Mouse (Mus musculus) lung, postnatal 0 days (tissue): ENCODE results near the gene Calcoco2. TPM values are rescaled to one million over a fixed set of nuclear protein-coding genes. Genes with fewer than 3 reads are reported as not detected.
A peak's percentile ranks its signal among the peaks of the same experiment; 100 is the strongest.

ENCODE experiments used
- ATAC-seq: fragments of 200-750 bp; cut with Nextera tagmentation; 2 replicates; pipeline ENCODE4 v1.8.0; 2017; ENCODE audit warnings: moderate library complexity
- DNase-seq: peaks from one replicate; pipeline ENCODE4 v3.0.0-alpha.2; 2016; ENCODE audit warnings: low spot score
- H3K27ac ChIP-seq: fragments of 300-500 bp; sonication (generic); 2 replicates; pipeline ENCODE4 v1.5.1; 2014; ENCODE audit warnings: antibody characterized with exemption, mild to moderate bottlenecking, low read length, mixed read lengths
- H3K27me3 ChIP-seq: fragments of 300-500 bp; sonication (generic); replicated peaks from 2 replicates; pipeline ENCODE4 v1.6.1; 2014; ENCODE audit warnings: low read length, mixed read lengths; ENCODE audit not compliant: insufficient read depth
- H3K36me3 ChIP-seq: fragments of 300-500 bp; sonication (generic); 2 replicates; pipeline ENCODE4 v1.6.1; 2014; ENCODE audit warnings: low read length, mixed read lengths; ENCODE audit not compliant: insufficient read depth
- H3K4me1 ChIP-seq: fragments of 300-500 bp; sonication (generic); 2 replicates; pipeline ENCODE4 v1.6.1; 2014; ENCODE audit warnings: antibody characterized with exemption, low read depth, low read length, mixed read lengths; ENCODE audit not compliant: insufficient read depth
- H3K4me2 ChIP-seq: fragments of 300-500 bp; sonication (generic); replicated peaks from 2 replicates; pipeline ENCODE4 v1.6.1; 2014; ENCODE audit warnings: low read depth, mild to moderate bottlenecking, low read length, moderate library complexity, mixed read lengths
- H3K4me3 ChIP-seq: fragments of 300-500 bp; sonication (generic); 2 replicates; pipeline ENCODE4 v1.5.1; 2014; ENCODE audit warnings: low read depth, low read length
- H3K9ac ChIP-seq: fragments of 300-500 bp; sonication (generic); replicated peaks from 2 replicates; pipeline ENCODE4 v1.6.1; 2014; ENCODE audit warnings: low read depth, mild to moderate bottlenecking
- H3K9me3 ChIP-seq: fragments of 300-500 bp; sonication (generic); 2 replicates; pipeline ENCODE4 v1.6.1; 2016; ENCODE audit warnings: low read length, mixed read lengths
- CTCF ChIP-seq: IDR thresholded peaks from 2 replicates; pipeline ENCODE4 v1.5.1; 2016; ENCODE audit warnings: antibody characterized with exemption, mild to moderate bottlenecking
- EP300 ChIP-seq: IDR thresholded peaks from 2 replicates; pipeline ENCODE4 v1.6.1; 2016; ENCODE audit warnings: antibody characterized with exemption, mild to moderate bottlenecking, control low read depth
- WGBS: fragments of 180-500 bp; shearing (Covaris S2); extraction: QIAGEN DNeasy Blood & Tissue Kit; methylation state at CpG from one replicate; pipeline ENCODE4 v1.1.7; 2014; 5-methylcytosine and 5-hydroxymethylcytosine counted together
- polyA plus RNA-seq: library from polyadenylated mRNA; unstranded; fragments of >200 nt; fragmentation: Nextera tagmentation; extraction: Ambion mirVana; gene quantifications from 2 replicates; pipeline ENCODE4 v1.2.1, GENCODE M21; 2015

Calcoco2 gene
- polyA plus RNA-seq, 1 experiment from 2014 or later, result 0.74 TPM

- peak; percentile 67 for TF ChIP-seq CTCF
- TF ChIP-seq EP300, result no peak
- H3K9me3 ChIP-seq, result no peaks in the 10 kb centered on the region
- H3K4me2 ChIP-seq, result no peak overlapping the region
- H3K27ac ChIP-seq, result no peak overlapping the region
- no peaks in the 10 kb centered on the region for H3K27me3 ChIP-seq
- no peaks in the 10 kb centered on the region for H3K36me3 ChIP-seq
- 56% methylated on average over 2 of the region's 2 CpGs for WGBS
- DNase-seq, result peak; percentile 15
- no peak overlapping the region for H3K9ac ChIP-seq
- H3K4me1 ChIP-seq, result no peaks in the 10 kb centered on the region
- ATAC-seq, result no peak
- no peak overlapping the region for H3K4me3 ChIP-seq
These were observed 20.7 kb downstream of the Calcoco2 start for GRCm38 (mm10) chr11:96091073-96091472.

GRCm38 (mm10) chr11:96087981-96088380 lies 23.8 kb downstream of the Calcoco2 start:
- H3K9me3 ChIP-seq, result no peaks in the 10 kb centered on the region
- H3K4me3 ChIP-seq, result no peak overlapping the region
- H3K27me3 ChIP-seq, result no peaks in the 10 kb centered on the region
- no peak overlapping the region for H3K4me2 ChIP-seq
- no peak for ATAC-seq
- H3K36me3 ChIP-seq, result no peaks in the 10 kb centered on the region
- H3K9ac ChIP-seq, result no peak overlapping the region
- 89% methylated on average over 6 of the region's 6 CpGs for WGBS
- no peak for TF ChIP-seq CTCF
- TF ChIP-seq EP300, result no peak
- DNase-seq, result no peak
- H3K27ac ChIP-seq, result no peak overlapping the region
- H3K4me1 ChIP-seq, result no peaks in the 10 kb centered on the region

- WGBS, result 45% methylated on average over 3 of the region's 3 CpGs
- TF ChIP-seq EP300, result no peak
- no peak for TF ChIP-seq CTCF
- H3K27ac ChIP-seq, result no peak overlapping the region
- peak; percentile 34 for DNase-seq
- H3K4me1 ChIP-seq, result no peaks in the 10 kb centered on the region
- ATAC-seq, result peak; percentile 14; the same call in 1 of the 2 replicates
- no peak overlapping the region for H3K9ac ChIP-seq
- no peak overlapping the region for H3K4me2 ChIP-seq
- no peak overlapping the region for H3K4me3 ChIP-seq
- H3K27me3 ChIP-seq, result no peaks in the 10 kb centered on the region
- H3K36me3 ChIP-seq, result no peaks in the 10 kb centered on the region
- no peaks in the 10 kb centered on the region for H3K9me3 ChIP-seq
These were observed 29.1 kb downstream of the Calcoco2 start for GRCm38 (mm10) chr11:96082682-96083081.

GRCm38 (mm10) chr11:96080736-96081135 lies 31.0 kb downstream of the Calcoco2 start:
- no peak for ATAC-seq
- TF ChIP-seq CTCF, result no peak
- TF ChIP-seq EP300, result no peak
- H3K27ac ChIP-seq, result no peak overlapping the region

GRCm38 (mm10) chr11:96076221-96077105 lies 35.3 kb downstream of the Calcoco2 start:
- peak overlapping the region; percentile 51; the same call in 1 of the 2 replicates for H3K27ac ChIP-seq
- H3K4me1 ChIP-seq, result peaks cover 13% of the 10 kb centered on the region; the same call in 1 of the 2 replicates
- H3K27me3 ChIP-seq, result no peaks in the 10 kb centered on the region
- no peak for ATAC-seq
- peak overlapping the region; percentile 19; the same call in 1 of the 2 replicates for H3K4me3 ChIP-seq
- no peaks in the 10 kb centered on the region for H3K9me3 ChIP-seq
- no peak overlapping the region for H3K9ac ChIP-seq
- no peaks in the 10 kb centered on the region; the same call in 1 of the 2 replicates for H3K36me3 ChIP-seq
- DNase-seq, result peak; percentile 81
- WGBS, result 61% methylated on average over 13 of the region's 13 CpGs
- TF ChIP-seq CTCF (no peak), EP300 (no peak)
- peak overlapping the region; percentile 44 for H3K4me2 ChIP-seq

More at GRCm38 (mm10) chr11:96080736-96081135, 31.0 kb downstream of the Calcoco2 start:
- no peak overlapping the region for H3K9ac ChIP-seq
- no peaks in the 10 kb centered on the region for H3K9me3 ChIP-seq
- DNase-seq, result no peak
- 65% methylated on average over 5 of the region's 5 CpGs for WGBS
- no peak overlapping the region for H3K4me3 ChIP-seq
- H3K36me3 ChIP-seq, result no peaks in the 10 kb centered on the region
- no peaks in the 10 kb centered on the region for H3K27me3 ChIP-seq
- no peak overlapping the region for H3K4me2 ChIP-seq
- H3K4me1 ChIP-seq, result peaks cover 5% of the 10 kb centered on the region; the same call in 1 of the 2 replicates

- TF ChIP-seq CTCF (no peak; the same call in 1 of the 2 replicates), EP300 (peak; percentile 29)
- Histone ChIP-seq H3K36me3 (no peaks in the 10 kb centered on the region; the same call in 1 of the 2 replicates), H3K27ac (peak within 1 kb of the TSS; percentile 81), H3K4me2 (peak within 1 kb of the TSS; percentile 89), H3K4me3 (peak within 1 kb of the TSS; percentile 60), H3K27me3 (no peaks in the 10 kb centered on the region), H3K9ac (peak within 1 kb of the TSS; percentile 63), H3K9me3 (no peaks in the 10 kb centered on the region), H3K4me1 (peaks cover 13% of the 10 kb centered on the region; the same call in 1 of the 2 replicates)
- ATAC-seq (peak; percentile 97), DNase-seq (peak; percentile 100)
- WGBS, result under 1% methylated on average over 37 of the region's 37 CpGs
These were observed 36.1 kb downstream of the Calcoco2 start, which contains the start of gene Atp5g1 for GRCm38 (mm10) chr11:96075509-96076220. Gene Atp5g1 (minus strand): TSS chr11:96075670.
